Mouse (Mus musculus): ENCODE measurements at regions not wholly inside any gene's neighbourhood (a gene's known extent, or its start where the extent isn't known, plus 50 kb on each side); places are given as distances from the start of the nearest gene placed in this dataset.

GRCm38 (mm10) chr14:102552598-102552997 lies 429.8 kb downstream of the Kctd12 start:
- TF ChIP-seq CTCF (IDR thresholded peaks at IDR 0.05; ENCODE audit: low read depth) (no peak), EP300 (IDR thresholded peaks at IDR 0.05; ENCODE audit: low read depth) (no peak)
